Mouse (Mus musculus) forelimb bud, embryonic 11.5 days (tissue): ENCODE measurements around the gene Caap1.

Experiments used
- DNase-seq: peaks from one replicate; pipeline ENCODE4 v3.0.0-alpha.2; 2012; ENCODE audit warnings: low read depth, low spot score

Gene Caap1

GRCm38 (mm10) chr4:94515366-94515765, 41.2 kb downstream of the Caap1 start:
- no peak for DNase-seq

DNA sequence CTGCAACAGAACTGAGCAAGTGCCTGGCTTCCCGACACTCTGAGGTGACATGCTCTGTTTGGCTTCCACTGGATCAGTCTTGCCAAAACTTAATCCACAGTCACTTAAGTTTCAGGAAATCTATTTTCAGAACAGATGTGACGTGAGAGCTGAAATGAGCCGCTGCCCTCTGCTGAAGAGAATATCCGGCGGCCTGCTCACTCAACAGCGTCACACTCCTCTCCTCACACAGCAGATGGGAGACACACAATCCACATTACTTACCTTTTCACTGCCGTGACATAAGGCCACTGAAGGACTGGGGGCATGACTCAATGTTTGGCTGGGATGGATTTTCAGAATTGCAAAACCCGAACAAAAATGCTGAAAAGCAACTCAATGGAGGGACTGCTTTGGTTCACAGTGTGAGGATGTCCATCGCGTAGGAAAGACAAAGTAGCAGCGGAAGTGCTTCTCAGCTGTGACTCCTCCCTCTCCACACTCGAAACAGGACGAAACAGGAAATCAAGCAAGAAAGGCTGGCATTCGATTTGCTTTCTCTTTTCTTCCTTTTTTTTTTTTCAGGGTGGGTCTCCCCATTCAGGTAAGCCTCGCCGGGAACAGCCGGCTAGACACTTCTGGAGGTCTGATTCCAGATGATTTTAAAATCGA, 79.7 kb downstream of the Caap1 start:
- no peak for DNase-seq

- no peak for DNase-seq
Measured at GRCm38 (mm10) chr4:94473286-94473685, 83.3 kb downstream of the Caap1 start.

- no peak for DNase-seq
Measured at GRCm38 (mm10) chr4:94459424-94459823, 97.2 kb downstream of the Caap1 start.

GRCm38 (mm10) chr4:94454857-94455256, 101.7 kb downstream of the Caap1 start:
- no peak for DNase-seq
